In genomic region chr1:131699642-131700041, GRCm38 (mm10) we compare ENCODE assay signal across 18 mouse cellular contexts. TPM values are rescaled to one million over a fixed set of nuclear protein-coding genes. Genes with fewer than 3 reads are reported as not detected.
"Had no signal": no experiment of that assay in that cellular context is flagged by ENCODE, and none has a peak within 500 bp of the region (broad histone marks: within the 10 kb centered on the region; RNA-seq: fewer than 3 reads in every experiment).

No protein-coding gene starts in this region.

- H3K4me1 ChIP-seq: lung, embryonic 15.5 days; midbrain, embryonic 13.5 days; midbrain, embryonic 15.5 days; neural tube, embryonic 12.5 days; stomach, embryonic 15.5 days had no signal

- ATAC-seq: lung, postnatal 0 days; midbrain, embryonic 13.5 days; midbrain, embryonic 15.5 days had no signal

- H3K9me3 ChIP-seq: lung, embryonic 15.5 days; megakaryocyte, embryonic 14.5 days; midbrain, embryonic 13.5 days; midbrain, embryonic 15.5 days; neural tube, embryonic 12.5 days; stomach, embryonic 15.5 days had no signal

- H3K4me3 ChIP-seq: lung, embryonic 15.5 days; megakaryocyte, embryonic 14.5 days; midbrain, embryonic 13.5 days; midbrain, embryonic 15.5 days; neural tube, embryonic 12.5 days; stomach, embryonic 15.5 days had no signal

- H3K27ac ChIP-seq: liver, embryonic 14.5 days; lung, embryonic 15.5 days; midbrain, embryonic 13.5 days; midbrain, embryonic 15.5 days; neural tube, embryonic 12.5 days; stomach, embryonic 15.5 days; stomach, postnatal 0 days had no signal

- H3K9ac ChIP-seq: liver, embryonic 14.5 days; lung, embryonic 15.5 days; midbrain, embryonic 13.5 days; midbrain, embryonic 15.5 days; neural tube, embryonic 12.5 days; stomach, embryonic 15.5 days had no signal

- H3K27me3 ChIP-seq: lung, embryonic 15.5 days; midbrain, embryonic 13.5 days; midbrain, embryonic 15.5 days; neural tube, embryonic 12.5 days; stomach, embryonic 15.5 days had no signal

- DNase-seq: lung, adult 18-20 months; lung, postnatal 14 days; lung, postnatal 4 days; right cerebral cortex, postnatal 14 days; thymus, adult 2 months; thymus, postnatal 25 days had no signal

- H3K36me3 ChIP-seq: lung, embryonic 15.5 days; midbrain, embryonic 13.5 days; midbrain, embryonic 15.5 days; neural tube, embryonic 12.5 days; stomach, embryonic 15.5 days had no signal

- H3K4me2 ChIP-seq: lung, embryonic 15.5 days; midbrain, embryonic 11.5 days; midbrain, embryonic 13.5 days; midbrain, embryonic 15.5 days; neural tube, embryonic 12.5 days; stomach, embryonic 15.5 days had no signal

RNA-seq across cellular contexts. Expression of gene Slc26a9, which starts 44.2 kb away (rescaled TPM):
- total RNA-seq: monocyte, adult 5-6 weeks; neutrophil, adult 5-6 weeks had no signal
- polyA plus RNA-seq: midbrain, embryonic 11.5 days; neural tube, embryonic 12.5 days had no signal
